Mouse (Mus musculus) olfactory bulb, adult 2 months (tissue): Measurements from ENCODE around the gene 5530401A14Rik.

ENCODE experiments used
- CTCF ChIP-seq: fragments of 200-500 bp; IDR thresholded peaks from 2 replicates; pipeline ENCODE4 v1.5.1; 2012; ENCODE audit warnings: low read depth, mild to moderate bottlenecking, low read length, moderate library complexity; ENCODE audit not compliant: insufficient read depth
- POLR2A ChIP-seq: fragments of 200-500 bp; IDR thresholded peaks from 2 replicates; pipeline ENCODE4 v1.6.1; 2012; ENCODE audit warnings: mild to moderate bottlenecking, low read depth, low read length, moderate library complexity; ENCODE audit not compliant: insufficient read depth

- TF ChIP-seq POLR2A (no peak), CTCF (no peak)
Measured at GRCm38 (mm10) chr11:81897547-81898354, 37.3 kb downstream of the 5530401A14Rik start.
